Mouse (Mus musculus): ENCODE measurements around the gene Ntn1.
A peak's percentile ranks its signal among the peaks of the same experiment; 100 is the strongest.

Gene Ntn1

GRCm38 (mm10) chr11:68260399-68260798 lies 140.2 kb downstream of the Ntn1 start:
- DNase-seq: no peak

- DNase-seq: no peak
Observed at GRCm38 (mm10) chr11:68258498-68258897, 142.1 kb downstream of the Ntn1 start.

- peak; percentile 33 to 64 for DNase-seq
Observed at GRCm38 (mm10) chr11:68253531-68253930, 147.1 kb downstream of the Ntn1 start.

DNA sequence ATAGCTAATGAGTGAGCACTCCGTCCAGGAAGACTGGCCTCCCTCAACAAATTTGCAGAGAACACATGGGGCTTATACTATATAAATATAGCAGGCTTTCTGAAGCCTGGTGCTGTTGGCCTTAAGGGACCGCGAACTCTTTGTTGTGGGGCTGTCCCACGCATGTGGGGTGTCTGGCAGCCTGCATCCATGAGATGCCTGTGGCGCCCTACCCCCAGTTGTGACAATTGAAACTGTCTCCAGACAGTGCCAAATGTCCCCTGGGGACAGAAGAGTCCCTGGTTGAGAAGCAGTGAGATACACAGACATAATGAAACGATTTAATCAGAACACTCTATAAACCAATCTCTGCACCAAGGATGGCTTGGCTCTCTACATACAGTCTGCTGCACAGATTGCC lies 150.5 kb downstream of the Ntn1 start:
- DNase-seq: no peak

GRCm38 (mm10) chr11:68247897-68248296 lies 152.7 kb downstream of the Ntn1 start:
- DNase-seq: no peak

GRCm38 (mm10) chr11:68244992-68245261 lies 155.7 kb downstream of the Ntn1 start:
- DNase-seq: no peak

GRCm38 (mm10) chr11:68244254-68244991 lies 156.2 kb downstream of the Ntn1 start:
- DNase-seq: no peak

GRCm38 (mm10) chr11:68239756-68240155 lies 160.9 kb downstream of the Ntn1 start:
- DNase-seq: no peak

- no peak for DNase-seq
Observed at GRCm38 (mm10) chr11:68233469-68233965, 167.1 kb downstream of the Ntn1 start.

- DNase-seq: no peak
Observed at GRCm38 (mm10) chr11:68231558-68231957, 169.1 kb downstream of the Ntn1 start.

- no peak for DNase-seq
Observed at GRCm38 (mm10) chr11:68228941-68229665, 171.5 kb downstream of the Ntn1 start.

- peak in 1 of 2 experiments; percentile 51 for DNase-seq
Observed at GRCm38 (mm10) chr11:68227837-68228236, 172.8 kb downstream of the Ntn1 start.

- DNase-seq: no peak
Observed at GRCm38 (mm10) chr11:68226654-68227057, 174.0 kb downstream of the Ntn1 start.

DNA sequence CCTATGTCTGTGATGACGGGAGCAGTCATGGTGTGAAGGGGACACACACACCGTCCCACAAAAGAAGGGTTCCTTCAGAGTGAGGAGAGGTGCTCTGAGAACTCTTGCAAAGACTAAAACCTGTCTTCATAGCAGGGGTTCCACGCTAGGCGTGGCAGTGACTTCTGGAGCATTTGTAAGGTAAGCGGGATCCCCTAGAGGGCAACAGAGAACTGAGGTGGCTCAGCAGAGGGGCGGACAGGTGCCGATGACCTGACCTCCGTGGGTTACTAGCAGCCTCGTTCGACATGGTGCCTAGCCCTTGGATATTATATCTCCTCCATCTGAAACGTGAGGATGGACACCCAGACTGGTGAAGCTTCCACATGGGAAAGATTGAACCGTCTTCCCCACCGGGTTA lies 177.5 kb downstream of the Ntn1 start:
- DNase-seq: peak; percentile 36 to 56

DNA sequence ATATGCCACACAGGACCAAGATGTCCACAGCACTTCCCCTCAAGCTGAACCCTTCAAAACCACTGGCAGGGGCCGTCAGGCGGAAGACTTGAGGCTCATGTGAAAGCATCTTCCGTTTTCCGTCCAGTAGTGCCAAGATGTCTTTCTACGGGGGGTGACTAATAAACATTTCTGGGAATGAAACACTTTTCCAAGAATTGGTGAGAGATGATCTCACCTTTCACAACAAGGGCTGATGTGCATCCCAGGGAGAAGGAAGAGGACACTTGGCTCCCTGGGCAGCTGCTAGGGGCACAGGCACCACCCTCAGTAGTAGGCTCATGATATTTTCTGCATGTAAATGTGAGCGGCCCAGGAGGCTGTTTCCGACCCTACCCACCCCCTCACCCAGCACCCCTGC lies 178.4 kb downstream of the Ntn1 start:
- DNase-seq: no peak

DNA sequence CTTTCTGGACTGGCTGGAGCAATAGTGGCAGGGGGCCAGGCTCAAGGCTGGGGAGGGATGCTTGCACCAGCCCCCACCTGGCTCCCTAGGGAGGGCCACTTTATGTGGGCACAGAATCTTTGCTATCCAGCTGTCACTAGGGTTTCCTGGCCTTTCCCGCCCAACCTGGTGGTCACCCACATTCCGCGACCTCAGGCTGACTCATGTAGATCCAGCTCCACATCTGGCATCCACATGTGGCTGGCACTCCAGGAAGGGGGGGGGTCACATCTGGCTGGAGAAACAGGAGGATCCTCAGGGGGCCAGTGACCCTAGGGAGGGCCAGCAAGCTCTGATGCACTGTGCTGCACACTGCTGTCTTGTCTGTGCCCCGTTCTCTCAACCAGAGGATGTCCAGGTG lies 179.9 kb downstream of the Ntn1 start:
- DNase-seq: no peak

DNA sequence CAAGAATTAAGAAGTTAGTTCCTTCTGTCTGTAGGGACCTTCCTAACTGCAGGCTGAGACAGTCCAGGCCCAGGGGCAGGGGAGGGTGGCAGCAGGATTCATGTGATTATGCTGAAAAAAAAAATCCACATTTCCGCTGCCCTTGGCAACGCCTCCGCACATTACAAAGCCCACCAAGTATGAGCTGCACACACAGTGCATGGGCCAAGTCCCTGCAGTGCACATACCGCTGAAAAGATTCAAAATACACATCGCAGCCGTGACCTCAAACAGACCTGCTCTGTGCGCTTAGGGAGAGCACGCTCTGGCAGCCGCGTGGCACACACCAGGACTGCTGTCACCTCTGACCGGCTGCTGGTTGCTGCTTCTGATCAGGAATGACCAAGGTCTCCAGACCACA lies 184.6 kb downstream of the Ntn1 start:
- DNase-seq: no peak

DNA sequence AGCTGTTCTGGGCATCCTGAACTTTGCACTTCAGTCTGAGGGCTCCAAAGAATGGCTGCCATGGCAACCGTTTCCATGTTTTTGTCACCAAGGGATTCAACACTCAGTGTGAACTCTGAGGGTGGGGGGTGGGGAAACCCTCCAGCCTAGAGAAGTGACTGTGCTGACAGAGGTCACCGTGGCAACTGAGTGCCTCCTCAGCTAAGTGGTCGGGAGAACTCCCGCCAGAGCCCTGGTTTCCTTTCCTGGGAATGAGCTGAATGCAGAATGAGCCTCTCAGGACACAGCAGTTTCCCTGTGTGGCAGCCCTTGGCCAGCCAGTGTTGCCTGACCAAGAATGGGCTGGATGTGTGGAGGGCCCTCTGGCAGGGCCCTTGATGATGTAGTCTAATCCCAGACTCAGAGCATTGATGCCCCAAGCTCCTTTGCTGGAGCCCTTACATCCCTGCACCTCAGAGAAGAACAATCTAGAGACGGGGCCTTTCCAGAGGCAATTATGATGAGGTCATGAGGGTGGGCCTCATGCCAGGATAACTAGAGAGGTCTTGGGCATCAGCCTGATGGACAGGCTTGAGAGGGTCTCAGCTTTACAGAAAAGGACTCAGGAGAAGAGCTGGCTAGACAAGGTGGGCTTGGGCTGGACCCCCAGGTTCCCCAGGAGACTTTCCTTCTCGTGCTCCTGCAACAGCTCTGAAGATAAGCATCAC lies 185.3 kb downstream of the Ntn1 start:
- DNase-seq: no peak

DNA sequence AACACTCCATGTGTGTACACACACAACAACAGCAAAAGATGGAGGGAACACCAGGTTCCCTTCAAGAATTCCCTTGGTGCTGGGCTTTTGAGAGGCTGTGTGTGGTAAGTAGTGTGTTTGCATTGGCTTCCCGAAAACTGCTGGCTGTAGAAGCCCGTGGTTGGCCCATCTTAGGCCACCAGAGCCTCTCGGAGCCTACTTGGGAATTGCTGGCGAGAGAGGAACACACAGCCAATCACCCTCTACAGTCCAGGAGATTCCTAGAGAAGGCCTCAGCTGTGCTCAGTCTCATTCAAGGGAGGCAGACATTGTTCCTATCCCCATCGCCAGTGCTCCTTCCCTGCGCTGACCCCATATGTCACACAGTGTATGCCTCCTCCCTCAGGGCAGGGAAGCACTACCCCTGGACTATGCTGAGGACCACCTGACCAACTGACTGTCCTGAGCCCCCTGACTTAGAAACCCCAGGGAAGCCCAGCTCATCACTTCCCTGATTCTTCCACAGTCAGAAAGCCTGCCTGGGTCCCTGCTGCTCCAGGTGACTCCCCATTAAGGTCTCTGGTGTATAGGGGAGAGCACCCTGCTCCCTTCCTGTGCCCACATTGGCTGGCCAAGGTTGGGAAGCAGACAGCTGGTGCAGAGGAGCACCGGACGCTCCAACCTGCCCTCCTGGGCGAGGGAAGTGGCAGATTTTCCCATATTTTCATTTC lies 186.0 kb downstream of the Ntn1 start:
- DNase-seq: no peak

- DNase-seq: peak in 1 of 2 experiments; percentile 51
Observed at GRCm38 (mm10) chr11:68213896-68214295, 186.7 kb downstream of the Ntn1 start.

DNA sequence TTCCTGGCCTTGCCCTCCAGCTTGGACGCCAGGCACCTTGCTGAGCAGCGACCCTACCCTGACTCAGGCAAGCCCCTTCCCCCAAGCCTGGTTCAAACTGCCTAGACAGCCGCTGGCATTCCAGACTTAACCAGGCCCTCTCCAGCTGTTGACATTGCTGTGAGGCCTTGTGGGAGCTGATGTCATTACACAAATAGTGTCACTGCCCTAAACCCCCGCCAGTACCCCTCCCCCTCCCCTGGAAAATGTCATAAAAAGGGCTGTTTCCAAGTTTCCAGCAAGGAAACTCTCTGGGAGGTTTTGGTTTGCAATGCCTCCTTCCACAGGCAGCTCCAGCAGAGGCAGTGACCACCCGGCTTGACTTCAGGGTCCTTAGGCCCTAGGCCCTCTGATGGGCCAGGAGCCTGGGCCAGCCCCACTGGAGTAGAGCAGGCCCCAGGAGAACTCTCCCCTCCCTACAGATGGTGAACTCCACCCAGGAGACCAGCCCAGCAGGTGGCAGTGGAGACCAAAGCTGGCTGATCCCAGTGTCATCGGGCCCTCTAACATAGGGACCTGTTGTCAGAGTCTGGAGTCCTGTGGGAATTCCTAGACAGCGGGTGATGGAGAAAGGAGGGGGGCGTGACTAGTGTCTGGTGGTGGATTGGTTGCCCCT lies 188.6 kb downstream of the Ntn1 start:
- DNase-seq: peak; percentile 81 to 82

- no peak for DNase-seq
Observed at GRCm38 (mm10) chr11:68210714-68211113, 189.9 kb downstream of the Ntn1 start.

- DNase-seq: peak in 1 of 2 experiments; percentile 53
Observed at GRCm38 (mm10) chr11:68209506-68209905, 191.1 kb downstream of the Ntn1 start.

Measured in thymus, postnatal 36 days (tissue).